Mouse (Mus musculus) testis, adult 2 months (tissue): ENCODE data around the gene Gm20388.

Experiments
- CTCF ChIP-seq: fragments of 200-500 bp; IDR thresholded peaks from 2 replicates; pipeline ENCODE4 v1.5.1; 2012; ENCODE audit warnings: low read depth, mild to moderate bottlenecking, inconsistent platforms, low read length, moderate library complexity; ENCODE audit not compliant: control insufficient read depth, insufficient read depth, insufficient replicate concordance
- POLR2A ChIP-seq: fragments of 200-500 bp; IDR thresholded peaks from 2 replicates; pipeline ENCODE4 v1.6.1; 2012; ENCODE audit warnings: low read depth, mild to moderate bottlenecking, inconsistent platforms, low read length, moderate library complexity; ENCODE audit not compliant: control insufficient read depth

- no peak for TF ChIP-seq POLR2A
- TF ChIP-seq CTCF, result no peak
These were observed 491.1 kb downstream of the Gm20388 start for GRCm38 (mm10) chr8:120401712-120402111.
